ENCODE assay signal across 8 mouse cellular contexts in genomic region chr1:132476928-132477691, GRCm38 (mm10). TPM values are rescaled to one million over a fixed set of nuclear protein-coding genes. Genes with fewer than 3 reads are reported as not detected.
DNase-seq lines count a peak whose midpoint lies in the region; ATAC-seq lines count a peak whose summit lies in the region.

TSS of gene Rbbp5 (plus strand) at chr1:132477365.

- peak within 1 kb of the TSS; percentile 87 for H3K9ac ChIP-seq in hindbrain, embryonic 13.5 days

- H3K36me3 ChIP-seq in hindbrain, embryonic 13.5 days = no peaks in the 10 kb centered on the region

- peak within 1 kb of the TSS; percentile 82 for H3K4me2 ChIP-seq in hindbrain, embryonic 13.5 days

- peak within 1 kb of the TSS; percentile 73 for H3K27ac ChIP-seq in hindbrain, embryonic 13.5 days

- under 1% methylated on average over 43 of the region's 43 CpGs for WGBS in hindbrain, embryonic 13.5 days

- ATAC-seq in hindbrain, embryonic 13.5 days (ENCODE audit: low FRiP score) = peak; percentile 88

- H3K9me3 ChIP-seq in hindbrain, embryonic 13.5 days = no peaks in the 10 kb centered on the region

- peaks cover 33% of the 10 kb centered on the region for H3K4me1 ChIP-seq in hindbrain, embryonic 13.5 days (replicated peaks)

- H3K4me3 ChIP-seq in hindbrain, embryonic 13.5 days = peak within 1 kb of the TSS; percentile 82

- DNase-seq in NIH3T3 (ENCODE audit: low read depth) = peak; percentile 94
- DNase-seq in cerebellum, postnatal 10 days = peak; percentile 91 to 94
- peak; percentile 76 to 78 for DNase-seq in frontal cortex, postnatal 14 days (ENCODE audit: low spot score in 2 of 2)
- peak; percentile 80 to 94 for DNase-seq in layer of hippocampus, postnatal 25 days (ENCODE audit: extremely low spot score in 1 of 2, low spot score in 1 of 2)
- DNase-seq in lung, postnatal 25 days (ENCODE audit: low spot score) = peak; percentile 87
- peak; percentile 95 for DNase-seq in retina, embryonic 14.5 days (ENCODE audit: low spot score)
- peak; percentile 90 for DNase-seq in thymus, postnatal 4 days

- no peaks in the 10 kb centered on the region for H3K27me3 ChIP-seq in hindbrain, embryonic 13.5 days

RNA-seq across cellular contexts. Expression of gene Rbbp5, which starts in this region (rescaled TPM):
- 47.8 and 48.0 TPM in 2 replicates for polyA plus RNA-seq in hindbrain, embryonic 13.5 days (2015; fragmentation: Nextera tagmentation; extraction: Ambion mirVana)
- total RNA-seq in layer of hippocampus, postnatal 25 days (2021) = 10 to 100 TPM; 59.0 to 62.8 TPM

Comparison
In these comparisons a context has a peak if more than half of its experiments do, and no peak if none do; other contexts are left out.
1. Peak in every context shown above with its lines: DNase-seq, ATAC-seq, H3K4me3 ChIP-seq and H3K27ac ChIP-seq.